In genomic region chr2:102686108-102686450, GRCm38 (mm10) we compare ENCODE assay signal across 15 mouse cellular contexts. TPM values are rescaled to one million over a fixed set of nuclear protein-coding genes. Genes with fewer than 3 reads are reported as not detected.
DNase-seq lines count a peak whose midpoint lies in the region; ATAC-seq and TF ChIP-seq lines count a peak whose summit lies in the region.
"Had no signal": no experiment of that assay in that cellular context is flagged by ENCODE, and none has a peak within 500 bp of the region (broad histone marks: within the 10 kb centered on the region; RNA-seq: fewer than 3 reads in every experiment).

No protein-coding gene starts in this region.

- no peak overlapping the region for H3K4me3 ChIP-seq in left cerebral cortex, adult 2 months
- no peak overlapping the region for H3K4me3 ChIP-seq in forebrain, embryonic 12.5 days (replicated peaks)
- H3K4me3 ChIP-seq in hindbrain, embryonic 12.5 days, result no peak overlapping the region
- H3K4me3 ChIP-seq in midbrain, embryonic 15.5 days, result peak overlapping the region; percentile 10; the same call in 1 of the 2 replicates
- H3K4me3 ChIP-seq: embryonic facial prominence, embryonic 15.5 days; liver, embryonic 15.5 days had no signal

- TF ChIP-seq CTCF in left cerebral cortex, adult 2 months (IDR thresholded peaks at IDR 0.05), result no peak

- peaks cover 24% of the 10 kb centered on the region for H3K4me1 ChIP-seq in forebrain, embryonic 12.5 days
- H3K4me1 ChIP-seq in hindbrain, embryonic 12.5 days, result peaks cover 16% of the 10 kb centered on the region
- H3K4me1 ChIP-seq in midbrain, embryonic 15.5 days, result peaks cover 34% of the 10 kb centered on the region
- H3K4me1 ChIP-seq: liver, embryonic 15.5 days had no signal

- 48% methylated on average over 9 of the region's 9 CpGs for WGBS in forebrain, embryonic 12.5 days
- 56% methylated on average over 9 of the region's 9 CpGs for WGBS in hindbrain, embryonic 12.5 days
- WGBS in midbrain, embryonic 15.5 days, result 19% methylated on average over 9 of the region's 9 CpGs

- H3K9ac ChIP-seq in forebrain, embryonic 12.5 days, result no peak overlapping the region
- H3K9ac ChIP-seq in hindbrain, embryonic 12.5 days, result no peak overlapping the region
- peak overlapping the region; percentile 14; the same call in 1 of the 2 replicates for H3K9ac ChIP-seq in midbrain, embryonic 15.5 days
- H3K9ac ChIP-seq: embryonic facial prominence, embryonic 15.5 days; liver, embryonic 15.5 days had no signal

- H3K27ac ChIP-seq in left cerebral cortex, adult 2 months, result peak overlapping the region; percentile 47
- H3K27ac ChIP-seq in forebrain, embryonic 12.5 days, result peak overlapping the region; percentile 75
- H3K27ac ChIP-seq in hindbrain, embryonic 12.5 days, result peak overlapping the region; percentile 71
- peak overlapping the region; percentile 83 for H3K27ac ChIP-seq in midbrain, embryonic 15.5 days
- H3K27ac ChIP-seq: embryonic facial prominence, embryonic 15.5 days; liver, embryonic 15.5 days had no signal

- H3K9me3 ChIP-seq in forebrain, embryonic 12.5 days, result no peaks in the 10 kb centered on the region
- no peaks in the 10 kb centered on the region for H3K9me3 ChIP-seq in hindbrain, embryonic 12.5 days (replicated peaks)
- H3K9me3 ChIP-seq in midbrain, embryonic 15.5 days, result no peaks in the 10 kb centered on the region
- H3K9me3 ChIP-seq: embryonic facial prominence, embryonic 15.5 days; liver, embryonic 15.5 days had no signal

- no peaks in the 10 kb centered on the region for H3K27me3 ChIP-seq in forebrain, embryonic 12.5 days
- no peaks in the 10 kb centered on the region for H3K27me3 ChIP-seq in hindbrain, embryonic 12.5 days
- H3K27me3 ChIP-seq in midbrain, embryonic 15.5 days (replicated peaks), result no peaks in the 10 kb centered on the region
- H3K27me3 ChIP-seq: CH12.LX; embryonic facial prominence, embryonic 15.5 days; liver, embryonic 15.5 days; Patski had no signal

- H3K36me3 ChIP-seq in forebrain, embryonic 12.5 days (replicated peaks), result no peaks in the 10 kb centered on the region
- no peaks in the 10 kb centered on the region for H3K36me3 ChIP-seq in hindbrain, embryonic 12.5 days
- no peaks in the 10 kb centered on the region for H3K36me3 ChIP-seq in midbrain, embryonic 15.5 days (replicated peaks)
- H3K36me3 ChIP-seq: embryonic facial prominence, embryonic 15.5 days; liver, embryonic 15.5 days had no signal

- no peak for DNase-seq in left cerebral cortex, adult 2 months (ENCODE audit: extremely low spot score in 1 of 2, low spot score in 2 of 2)
- no peak for DNase-seq in left cerebral cortex, postnatal 25 days (ENCODE audit: low spot score in 2 of 2)
- DNase-seq in left cerebral cortex, postnatal 10 days (ENCODE audit: extremely low spot score in 1 of 2, low spot score in 2 of 2), result no peak
- DNase-seq in layer of hippocampus, adult 18-20 months (ENCODE audit: low spot score in 2 of 2), result no peak
- DNase-seq: cerebellum, adult 11 months; heart, postnatal 36 days had no signal

- ATAC-seq in forebrain, embryonic 12.5 days (ENCODE audit: low FRiP score), result no peak
- peak; percentile 18 for ATAC-seq in hindbrain, embryonic 12.5 days (ENCODE audit: low FRiP score)
- peak; percentile 40; the same call in 1 of the 2 replicates for ATAC-seq in midbrain, embryonic 15.5 days (replicated peaks)
- no peak for ATAC-seq in monocyte, adult 5-6 weeks (replicated peaks; ENCODE audit: insufficient number of reproducible peaks, low FRiP score, low TSS enrichment, poor library complexity, severe bottlenecking)
- ATAC-seq: Patski had no signal

- intact Hi-C loops in left cerebral cortex, adult 2 months (cut with DNase I), result loop anchor here (5.0 kb wide), 2 partner anchors 56 to 331 kb away; no protein-coding TSS in a partner anchor
- intact Hi-C loops in left cerebral cortex, postnatal 25 days (cut with DNase I), result loop anchor here (5.0 kb wide), 2 partner anchors 56 to 386 kb away; partner anchors contain the start of genes Apip and Pdhx
- intact Hi-C loops in left cerebral cortex, postnatal 10 days (cut with DNase I), result loop anchor here (5.0 to 10.0 kb wide), 2 partner anchors 331 to 369 kb away; no protein-coding TSS in a partner anchor

- no peak overlapping the region for H3K4me2 ChIP-seq in forebrain, embryonic 12.5 days
- peak overlapping the region; percentile 26; the same call in 1 of the 2 replicates for H3K4me2 ChIP-seq in hindbrain, embryonic 12.5 days (replicated peaks)
- H3K4me2 ChIP-seq in midbrain, embryonic 15.5 days, result peak overlapping the region; percentile 45
- H3K4me2 ChIP-seq: embryonic facial prominence, embryonic 15.5 days; liver, embryonic 15.5 days had no signal

RNA-seq across cellular contexts. Expression of gene Slc1a2, which starts 27.6 kb away (rescaled TPM):
- 1,000 to 10,000 TPM; 1,660 to 1,742 TPM for total RNA-seq in left cerebral cortex, adult 2 months (2021)
- 1,000 to 10,000 TPM; 1,823 to 2,031 TPM for total RNA-seq in left cerebral cortex, postnatal 25 days (2021)
- polyA plus RNA-seq in forebrain, embryonic 12.5 days (2016; fragmentation: Nextera tagmentation; extraction: Ambion mirVana), result 12.1 and 13.1 TPM in 2 replicates
- 15.3 and 17.4 TPM in 2 replicates for polyA plus RNA-seq in hindbrain, embryonic 12.5 days (2016; fragmentation: Nextera tagmentation; extraction: Ambion mirVana)
- 17.1 and 18.9 TPM in 2 replicates for polyA plus RNA-seq in midbrain, embryonic 15.5 days (2015; fragmentation: Nextera tagmentation; extraction: Ambion mirVana)
- 0.11 TPM in 1 of 3 replicates, not detected in the others for total RNA-seq in monocyte, adult 5-6 weeks (2017)
- total RNA-seq in left cerebral cortex, postnatal 10 days (2021), result 1,000 to 10,000 TPM; 1,314 to 1,339 TPM
- 1,000 to 10,000 TPM; 1,741 to 1,763 TPM for total RNA-seq in layer of hippocampus, adult 18-20 months (2021)
- total RNA-seq: common myeloid progenitor, adult 5-6 weeks had no signal

Comparison
In these comparisons a context has a peak if more than half of its experiments do, and no peak if none do; other contexts are left out.
1. ATAC-seq: peak in hindbrain, embryonic 12.5 days (single experiment) and midbrain, embryonic 15.5 days (single experiment); none in forebrain, embryonic 12.5 days (single experiment) and monocyte, adult 5-6 weeks (single experiment).
2. RNA of gene Slc1a2, which starts 27.6 kb away (total RNA-seq): 1,823 to 2,031 TPM in left cerebral cortex, postnatal 25 days, 1,741 to 1,763 TPM in layer of hippocampus, adult 18-20 months, 1,660 to 1,742 TPM in left cerebral cortex, adult 2 months and 1,314 to 1,339 TPM in left cerebral cortex, postnatal 10 days; 0.11 TPM in monocyte, adult 5-6 weeks; every median in the first group is over 1,000 times any median in the second.
3. Peak in every context shown above with its lines, with median percentiles within 50 percentile points of each other: H3K27ac ChIP-seq.